Mouse (Mus musculus) left cerebral cortex, adult 2 months (tissue): ENCODE data around the gene Cpn2. TPM values are rescaled to one million over a fixed set of nuclear protein-coding genes. Genes with fewer than 3 reads are reported as not detected.

ENCODE experiments used
- DNase-seq, 2 experiments: peaks; one replicate each; pipeline ENCODE4 v3.0.0; 2021 to 2022; ENCODE audit warnings: low spot score in 2 of 2, mixed read lengths in 1 of 2; ENCODE audit errors: extremely low spot score in 1 of 2
- H3K27ac ChIP-seq: fragments of 200-600 bp; 2 replicates; pipeline ENCODE4 v1.8.1; 2022
- H3K4me3 ChIP-seq: fragments of 200-600 bp; 2 replicates; pipeline ENCODE4 v1.8.1; 2022
- CTCF ChIP-seq: fragments of 200-600 bp; IDR thresholded peaks from 2 replicates; pipeline ENCODE4 v1.8.1; 2022; ENCODE audit warnings: antibody characterized with exemption, mild to moderate bottlenecking, moderate library complexity
- intact Hi-C: fragments of 180-260 bp; cut with DNase I; formaldehyde crosslinking; loops from one replicate; pipeline ENCODE4 v1.15.1; 2025
- total RNA-seq, 2 experiments: library from RNA; stranded (reverse); gene quantifications; 2 replicates each; pipeline ENCODE4 v1.2.3; 2021

Cpn2 gene
- total RNA-seq, 2 experiments from 2014 or later = not detected

- Histone ChIP-seq H3K27ac (no peak overlapping the region), H3K4me3 (no peak overlapping the region)
- intact Hi-C loops = no loop called here
- no peak for DNase-seq
- TF ChIP-seq CTCF = no peak
Observed at GRCm38 (mm10) chr16:30258441-30258840, 8.9 kb downstream of the Cpn2 start.

- H3K27ac ChIP-seq = no peak overlapping the region
- no peak for TF ChIP-seq CTCF
- no peak overlapping the region for H3K4me3 ChIP-seq
- intact Hi-C loops = no loop called here
- no peak for DNase-seq
Observed at GRCm38 (mm10) chr16:30257718-30258117, 9.6 kb downstream of the Cpn2 start.

DNA sequence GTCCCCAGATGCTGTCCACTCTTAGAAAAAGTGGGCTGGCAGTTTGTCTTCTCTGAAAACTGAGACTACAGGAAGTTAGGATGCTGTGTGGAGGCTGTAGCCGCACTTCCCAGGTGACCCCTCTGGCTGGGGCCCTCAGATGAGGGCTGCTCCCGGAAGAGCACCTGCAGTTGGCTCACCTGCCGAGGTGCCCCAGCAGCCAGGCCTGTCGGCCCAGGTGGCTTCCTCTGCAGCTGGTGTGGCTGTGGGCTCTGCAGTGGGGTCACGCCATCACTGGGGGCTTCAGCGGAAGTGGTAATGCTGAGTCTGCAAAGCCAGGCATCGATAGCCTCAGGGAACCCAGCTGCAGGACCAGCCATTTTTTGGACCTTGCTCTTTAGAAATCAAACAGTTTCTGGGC, 12.2 kb downstream of the Cpn2 start:
- intact Hi-C loops = no loop called here
- no peak for DNase-seq
- no peak overlapping the region for H3K4me3 ChIP-seq
- H3K27ac ChIP-seq = no peak overlapping the region
- TF ChIP-seq CTCF = no peak

- intact Hi-C loops = loop anchor here (5.0 kb wide), 1 partner anchor 253 kb away; no protein-coding TSS in a partner anchor
- DNase-seq = no peak
- H3K4me3 ChIP-seq = no peak overlapping the region
- no peak for TF ChIP-seq CTCF
- no peak overlapping the region for H3K27ac ChIP-seq
Observed at GRCm38 (mm10) chr16:30253900-30254299, 13.4 kb downstream of the Cpn2 start.

DNA sequence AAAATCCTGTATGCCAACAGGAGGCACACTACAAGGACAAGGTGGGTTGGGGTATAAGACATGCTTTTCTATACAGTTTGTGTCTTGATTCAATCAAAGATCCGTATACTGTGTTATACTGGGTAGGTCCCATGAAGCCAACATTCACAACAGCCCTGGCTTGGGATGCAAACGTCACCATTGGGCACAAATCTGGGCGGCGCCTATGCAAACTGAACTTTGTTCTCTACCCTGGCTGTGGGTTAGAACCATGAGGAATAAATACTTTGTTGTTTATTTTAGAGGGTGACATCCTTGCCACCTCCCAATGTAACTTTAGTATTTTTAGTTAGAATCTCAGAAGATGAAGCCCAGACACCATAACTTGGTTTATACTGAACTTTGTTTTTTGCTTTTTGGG, 13.9 kb downstream of the Cpn2 start:
- no peak overlapping the region for H3K27ac ChIP-seq
- DNase-seq = no peak
- intact Hi-C loops = loop anchor here (5.0 kb wide), 1 partner anchor 254 kb away; no protein-coding TSS in a partner anchor
- no peak for TF ChIP-seq CTCF
- no peak overlapping the region for H3K4me3 ChIP-seq

- peak; percentile 78 to 79 for DNase-seq
- intact Hi-C loops = loop anchor here (1.0 to 5.0 kb wide), 2 partner anchors 62 to 255 kb away; no protein-coding TSS in a partner anchor
- peak overlapping the region; percentile 25; the same call in 1 of the 2 replicates for H3K4me3 ChIP-seq
- TF ChIP-seq CTCF = peak; percentile 98
- no peak overlapping the region for H3K27ac ChIP-seq
Observed at GRCm38 (mm10) chr16:30252003-30252418, 15.3 kb downstream of the Cpn2 start.

GRCm38 (mm10) chr16:30244037-30244700, 23.1 kb downstream of the Cpn2 start:
- Histone ChIP-seq H3K27ac (no peak overlapping the region), H3K4me3 (no peak overlapping the region)
- intact Hi-C loops = no loop called here
- no peak for DNase-seq
- no peak for TF ChIP-seq CTCF

- no peak for TF ChIP-seq CTCF
- no peak for DNase-seq
- intact Hi-C loops = no loop called here
- no peak overlapping the region for H3K4me3 ChIP-seq
- H3K27ac ChIP-seq = no peak overlapping the region
Observed at GRCm38 (mm10) chr16:30241623-30242022, 25.7 kb downstream of the Cpn2 start.

- TF ChIP-seq CTCF = no peak
- intact Hi-C loops = loop anchor here (5.0 kb wide), 2 partner anchors 426 to 611 kb away; no protein-coding TSS in a partner anchor
- H3K4me3 ChIP-seq = no peak overlapping the region
- DNase-seq = no peak
- no peak overlapping the region for H3K27ac ChIP-seq
Observed at GRCm38 (mm10) chr16:30238791-30239190, 28.5 kb downstream of the Cpn2 start.

DNA sequence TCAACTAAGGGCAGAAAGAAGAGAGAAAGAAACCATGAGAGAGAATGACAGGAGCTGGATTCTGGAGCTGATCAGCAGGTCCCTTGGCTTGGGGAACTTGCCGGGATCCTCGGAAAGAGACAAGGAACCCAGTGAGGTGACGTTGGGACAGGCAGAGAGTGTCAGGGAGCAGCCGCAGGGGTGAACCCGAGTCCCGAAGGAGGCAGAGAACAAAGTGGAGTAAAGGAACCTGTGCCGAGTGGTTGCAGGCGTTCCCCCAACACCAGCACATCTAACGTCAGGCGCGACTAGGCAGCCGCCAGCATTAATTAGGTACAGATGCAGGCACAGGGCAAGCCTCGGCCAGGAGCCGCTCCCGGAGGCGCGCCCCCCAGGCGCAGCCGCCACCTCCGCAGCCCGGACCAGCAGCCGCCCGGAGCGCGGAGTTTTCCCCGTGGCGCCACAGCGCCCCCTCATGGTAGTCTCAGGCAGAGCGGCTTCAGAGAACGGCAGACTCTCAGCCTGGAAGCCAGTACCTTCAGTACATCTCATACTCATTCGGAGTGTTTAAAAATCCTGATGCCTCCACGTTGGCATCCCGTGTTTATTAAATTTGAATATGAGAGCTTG, 31.1 kb downstream of the Cpn2 start:
- peak; percentile 85 to 92 for DNase-seq
- Histone ChIP-seq H3K27ac (no peak overlapping the region), H3K4me3 (peak overlapping the region; percentile 40)
- TF ChIP-seq CTCF = peak; percentile 98
- intact Hi-C loops = loop anchor here (1.0 to 5.0 kb wide), 6 partner anchors 25 to 609 kb away; no protein-coding TSS in a partner anchor

GRCm38 (mm10) chr16:30235577-30235976, 31.7 kb downstream of the Cpn2 start:
- DNase-seq = no peak
- H3K4me3 ChIP-seq = no peak overlapping the region
- TF ChIP-seq CTCF = no peak
- H3K27ac ChIP-seq = no peak overlapping the region
- intact Hi-C loops = loop anchor here (5.0 kb wide), 2 partner anchors 423 to 608 kb away; no protein-coding TSS in a partner anchor

GRCm38 (mm10) chr16:30234636-30235546, 32.4 kb downstream of the Cpn2 start:
- no peak for DNase-seq
- TF ChIP-seq CTCF = no peak
- H3K4me3 ChIP-seq = no peak overlapping the region
- intact Hi-C loops = loop anchor here (5.0 kb wide), 2 partner anchors 423 to 608 kb away; no protein-coding TSS in a partner anchor
- no peak overlapping the region for H3K27ac ChIP-seq
